ENCODE assay signal across 8 mouse cellular contexts in genomic region chr19:8742176-8742575, GRCm38 (mm10). TPM values are rescaled to one million over a fixed set of nuclear protein-coding genes. Genes with fewer than 3 reads are reported as not detected.
DNase-seq lines count a peak whose midpoint lies in the region; ATAC-seq and TF ChIP-seq lines count a peak whose summit lies in the region.

No protein-coding gene starts in this region.

- H3K4me1 ChIP-seq in kidney, embryonic 15.5 days = peaks cover 23% of the 10 kb centered on the region
- peaks cover 14% of the 10 kb centered on the region for H3K4me1 ChIP-seq in bone marrow macrophage, adult 2 months (ENCODE audit: control insufficient read depth, insufficient read depth, low read length)
- H3K4me1 ChIP-seq in heart, embryonic 16.5 days (ENCODE audit: control insufficient read depth, insufficient read depth, low read length) = peaks cover 17% of the 10 kb centered on the region

- no peak for DNase-seq in kidney, postnatal 14 days
- DNase-seq in frontal cortex, postnatal 10 days (ENCODE audit: low spot score in 2 of 2) = no peak
- no peak for DNase-seq in layer of hippocampus, adult 9-10 months (ENCODE audit: low spot score)
- no peak for DNase-seq in right cerebral cortex, postnatal 10 days (ENCODE audit: low spot score in 2 of 2)

- peak overlapping the region; percentile 89 for H3K9ac ChIP-seq in kidney, embryonic 15.5 days
- H3K9ac ChIP-seq in heart, embryonic 16.5 days (ENCODE audit: low read length) = peak overlapping the region; percentile 96

- H3K9me3 ChIP-seq in kidney, embryonic 15.5 days (replicated peaks) = no peaks in the 10 kb centered on the region
- no peaks in the 10 kb centered on the region for H3K9me3 ChIP-seq in heart, embryonic 16.5 days (replicated peaks; ENCODE audit: control insufficient read depth, low read length)

- peak overlapping the region; percentile 86 for H3K4me3 ChIP-seq in kidney, embryonic 15.5 days (replicated peaks)
- peak overlapping the region; percentile 98 for H3K4me3 ChIP-seq in bone marrow macrophage, adult 2 months (ENCODE audit: insufficient read depth, low read length)
- peak overlapping the region; percentile 100 for H3K4me3 ChIP-seq in heart, embryonic 16.5 days (ENCODE audit: low read length)
- peak overlapping the region; percentile 99 for H3K4me3 ChIP-seq in macrophage (ENCODE audit: inconsistent target)

- H3K79me2 ChIP-seq in macrophage (ENCODE audit: inconsistent target) = peaks cover 55% of the 10 kb centered on the region

- no peak for TF ChIP-seq POLR2A in bone marrow macrophage, adult 2 months (IDR thresholded peaks at IDR 0.05; ENCODE audit: borderline replicate concordance, low read depth, low read length)

- no peaks in the 10 kb centered on the region for H3K27me3 ChIP-seq in kidney, embryonic 15.5 days
- H3K27me3 ChIP-seq in heart, embryonic 16.5 days (ENCODE audit: control insufficient read depth, insufficient read depth, low read length) = no peaks in the 10 kb centered on the region

- peaks cover 83% of the 10 kb centered on the region for H3K36me3 ChIP-seq in kidney, embryonic 15.5 days
- H3K36me3 ChIP-seq in heart, embryonic 16.5 days (ENCODE audit: control insufficient read depth, insufficient read depth) = peaks cover 57% of the 10 kb centered on the region
- peaks cover 44% of the 10 kb centered on the region for H3K36me3 ChIP-seq in macrophage (ENCODE audit: inconsistent target)

- H3K4me2 ChIP-seq in kidney, embryonic 15.5 days = peak overlapping the region; percentile 87
- peak overlapping the region; percentile 100 for H3K4me2 ChIP-seq in heart, embryonic 16.5 days (ENCODE audit: low read depth, low read length)

- no peak for TF ChIP-seq CTCF in bone marrow macrophage, adult 2 months (IDR thresholded peaks at IDR 0.05; ENCODE audit: low read depth, low read length)

- ATAC-seq in kidney, embryonic 15.5 days (replicated peaks; ENCODE audit: low FRiP score) = no peak
- no peak for ATAC-seq in heart, embryonic 16.5 days (replicated peaks; ENCODE audit: extremely low read depth, insufficient read depth, low FRiP score)

- WGBS in kidney, embryonic 15.5 days = 17% methylated on average over 14 of the region's 14 CpGs
- WGBS in heart, embryonic 16.5 days = 12% methylated on average over 14 of the region's 14 CpGs
- WGBS in macrophage (ENCODE audit: missing documents) = 8% methylated on average over 14 of the region's 14 CpGs

- H3K27ac ChIP-seq in kidney, embryonic 15.5 days = peak overlapping the region; percentile 97
- H3K27ac ChIP-seq in bone marrow macrophage, adult 2 months (ENCODE audit: insufficient read depth, low read depth, low read length) = peak overlapping the region; percentile 80
- H3K27ac ChIP-seq in heart, embryonic 16.5 days (ENCODE audit: low read length) = peak overlapping the region; percentile 99
- H3K27ac ChIP-seq in macrophage = peak overlapping the region; percentile 91

RNA-seq across cellular contexts. Expression of gene Stx5a, which starts 1.0 kb away (rescaled TPM):
- 132 and 145 TPM in 2 replicates for polyA plus RNA-seq in kidney, embryonic 15.5 days (2015; fragmentation: Nextera tagmentation; extraction: Ambion mirVana)
- polyA plus RNA-seq in bone marrow macrophage, adult 2 months (2012; ENCODE audit: insufficient read depth, insufficient read length, missing spikeins) = 84.2 and 100 TPM in 2 replicates
- 91.5 and 91.7 TPM in 2 replicates for polyA plus RNA-seq in heart, embryonic 16.5 days (2015; fragmentation: Nextera tagmentation; extraction: Ambion mirVana)
- total RNA-seq in macrophage (2018; cell fraction: chromatin; rRNA removed) = 100 to 1,000 TPM; 163 to 373 (median 250) TPM
- total RNA-seq in macrophage (2018; cell fraction: cytosol; rRNA removed) = 10 to 100 TPM; 28.8 to 50.4 (median 38.5) TPM
- 100 to 1,000 TPM in 24 of 26 experiments, 10 to 100 TPM in 2; 96.6 to 222 (median 140) TPM for total RNA-seq in macrophage (2018; cell fraction: nucleus; rRNA removed)
- 32.3 to 65.9 TPM (median 61.9 TPM) in 3 replicates for polyA plus RNA-seq in macrophage (2018)

RNA-seq across cellular contexts. Expression of gene 1700092M07Rik, which starts 1.7 kb away (rescaled TPM):
- 2.0 and 2.6 TPM in 2 replicates for polyA plus RNA-seq in kidney, embryonic 15.5 days (2015; fragmentation: Nextera tagmentation; extraction: Ambion mirVana)
- not detected in 2 replicates for polyA plus RNA-seq in bone marrow macrophage, adult 2 months (2012; ENCODE audit: insufficient read depth, insufficient read length, missing spikeins)
- polyA plus RNA-seq in heart, embryonic 16.5 days (2015; fragmentation: Nextera tagmentation; extraction: Ambion mirVana) = 0.63 and 0.74 TPM in 2 replicates
- total RNA-seq in macrophage (2018; cell fraction: chromatin; rRNA removed) = 1 to 10 TPM in 10 of 26 experiments, not detected in 16; 2.8 to 8.1 (median 3.6) TPM
- not detected for total RNA-seq in macrophage (2018; cell fraction: cytosol; rRNA removed)
- total RNA-seq in macrophage (2018; cell fraction: nucleus; rRNA removed) = 1 to 10 TPM in 4 of 26 experiments, not detected in 22; 2.2 to 3.7 (median 2.5) TPM
- not detected in 3 replicates for polyA plus RNA-seq in macrophage (2018)

RNA-seq across cellular contexts. Expression of gene Wdr74, which starts 6.5 kb away (rescaled TPM):
- 90.1 and 94.2 TPM in 2 replicates for polyA plus RNA-seq in kidney, embryonic 15.5 days (2015; fragmentation: Nextera tagmentation; extraction: Ambion mirVana)
- polyA plus RNA-seq in bone marrow macrophage, adult 2 months (2012; ENCODE audit: insufficient read depth, insufficient read length, missing spikeins) = 22.2 and 25.8 TPM in 2 replicates
- 53.5 and 54.9 TPM in 2 replicates for polyA plus RNA-seq in heart, embryonic 16.5 days (2015; fragmentation: Nextera tagmentation; extraction: Ambion mirVana)
- total RNA-seq in macrophage (2018; cell fraction: chromatin; rRNA removed) = 10 to 100 TPM; 10.3 to 65.3 (median 40.1) TPM
- total RNA-seq in macrophage (2018; cell fraction: cytosol; rRNA removed) = 10 to 100 TPM; 13.5 to 25.5 (median 18.7) TPM
- total RNA-seq in macrophage (2018; cell fraction: nucleus; rRNA removed) = 10 to 100 TPM; 13.2 to 54.5 (median 21.3) TPM
- polyA plus RNA-seq in macrophage (2018) = 16.3 to 42.4 TPM (median 18.1 TPM) in 3 replicates

RNA-seq across cellular contexts. Expression of gene Nxf1, which starts 14.7 kb away (rescaled TPM):
- polyA plus RNA-seq in kidney, embryonic 15.5 days (2015; fragmentation: Nextera tagmentation; extraction: Ambion mirVana) = 183 and 189 TPM in 2 replicates
- 142 and 162 TPM in 2 replicates for polyA plus RNA-seq in bone marrow macrophage, adult 2 months (2012; ENCODE audit: insufficient read depth, insufficient read length, missing spikeins)
- polyA plus RNA-seq in heart, embryonic 16.5 days (2015; fragmentation: Nextera tagmentation; extraction: Ambion mirVana) = 134 and 145 TPM in 2 replicates
- total RNA-seq in macrophage (2018; cell fraction: chromatin; rRNA removed) = 1,000 to 10,000 TPM in 4 of 26 experiments, 100 to 1,000 TPM in 22; 486 to 1,281 (median 796) TPM
- 10 to 100 TPM; 49.8 to 90.5 (median 68.6) TPM for total RNA-seq in macrophage (2018; cell fraction: cytosol; rRNA removed)
- total RNA-seq in macrophage (2018; cell fraction: nucleus; rRNA removed) = 1,000 to 10,000 TPM in 2 of 26 experiments, 100 to 1,000 TPM in 24; 352 to 1,871 (median 566) TPM
- 68.7 to 115 TPM (median 96.9 TPM) in 3 replicates for polyA plus RNA-seq in macrophage (2018)

RNA-seq across cellular contexts. Expression of gene Slc3a2, which starts 19.0 kb away (rescaled TPM):
- 115 and 123 TPM in 2 replicates for polyA plus RNA-seq in kidney, embryonic 15.5 days (2015; fragmentation: Nextera tagmentation; extraction: Ambion mirVana)
- 160 and 172 TPM in 2 replicates for polyA plus RNA-seq in bone marrow macrophage, adult 2 months (2012; ENCODE audit: insufficient read depth, insufficient read length, missing spikeins)
- 66.4 and 68.8 TPM in 2 replicates for polyA plus RNA-seq in heart, embryonic 16.5 days (2015; fragmentation: Nextera tagmentation; extraction: Ambion mirVana)
- 100 to 1,000 TPM; 156 to 425 (median 334) TPM for total RNA-seq in macrophage (2018; cell fraction: chromatin; rRNA removed)
- total RNA-seq in macrophage (2018; cell fraction: cytosol; rRNA removed) = 100 to 1,000 TPM; 398 to 714 (median 485) TPM
- 100 to 1,000 TPM; 371 to 912 (median 636) TPM for total RNA-seq in macrophage (2018; cell fraction: nucleus; rRNA removed)
- polyA plus RNA-seq in macrophage (2018) = 384 to 539 TPM (median 494 TPM) in 3 replicates
